Mouse (Mus musculus) spleen, adult 2 months (tissue): ENCODE measurements at regions not wholly inside any gene's neighbourhood (a gene's known extent, or its start where the extent isn't known, plus 50 kb on each side); places are given as distances from the start of the nearest gene placed in this dataset.
"Not testable (repeated sequence)": the region's sequence is repeated elsewhere in the genome, so short reads cannot be mapped to it uniquely, and the experiment has no call there.

Experiments used
- CTCF ChIP-seq: fragments of 200-500 bp; IDR thresholded peaks from 2 replicates; pipeline ENCODE4 v1.5.1; 2011; ENCODE audit warnings: mild to moderate bottlenecking, inconsistent platforms; ENCODE audit not compliant: insufficient read depth, insufficient read length, insufficient replicate concordance; ENCODE audit errors: extremely low read depth
- POLR2A ChIP-seq: fragments of 200-500 bp; IDR thresholded peaks from 2 replicates; pipeline ENCODE4 v1.6.1; 2011; ENCODE audit warnings: low read depth, low read length, inconsistent platforms

GRCm38 (mm10) chr15:92950912-92951311, 324.1 kb downstream of the Gxylt1 start:
- not testable (repeated sequence) for TF ChIP-seq CTCF, POLR2A
